Mouse (Mus musculus) CH12F3 (cell line): ENCODE data around the gene Olfr1224-ps1.
"Not testable (repeated sequence)": the region's sequence is repeated elsewhere in the genome, so short reads cannot be mapped to it uniquely, and the experiment has no call there.

ENCODE experiments used
- in situ Hi-C: fragments of 300-500 bp; cut with MboI; formaldehyde crosslinking; loops from 2 replicates; pipeline ENCODE4 v1.14.3; 2020; ENCODE audit warnings: low sequenced_read_pairs

The Olfr1224-ps1 gene

GRCm38 (mm10) chr2:89163991-89164390 lies at the start of gene Olfr1224-ps1:
Gene Olfr1224-ps1 (minus strand): TSS chr2:89164091.
- in situ Hi-C loops, result not testable (repeated sequence)

DNA sequence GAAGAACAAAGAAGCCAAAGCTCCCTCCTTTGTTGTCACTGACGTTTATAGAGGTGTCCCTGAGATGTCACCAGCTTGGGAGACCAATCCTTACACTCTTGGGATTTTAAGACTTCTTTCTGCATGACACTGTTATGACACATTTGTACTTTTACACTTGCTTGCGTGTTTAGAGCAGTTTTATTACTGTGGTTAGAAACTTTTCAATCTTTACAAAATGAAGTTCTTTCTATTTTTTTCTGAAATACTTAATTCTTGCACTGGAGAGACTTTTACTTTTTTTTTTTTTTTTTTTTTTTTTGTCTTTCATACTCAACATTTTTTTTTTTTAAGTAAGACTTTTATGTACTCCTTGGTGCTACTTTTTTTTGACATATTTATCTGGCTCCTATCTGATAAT lies 36.1 kb upstream of the Olfr1224-ps1 start, which contains the start of gene Olfr1226:
Gene Olfr1226, minus strand, starts transcription at position 101 of the 400 bp plus-strand sequence.
- in situ Hi-C loops, result no loop called here

- in situ Hi-C loops, result no loop called here
These were observed 32.6 kb upstream of the Olfr1224-ps1 start for GRCm38 (mm10) chr2:89196325-89196982.

- in situ Hi-C loops, result no loop called here
These were observed 10.7 kb upstream of the Olfr1224-ps1 start, which contains the start of gene Olfr1225 for GRCm38 (mm10) chr2:89174569-89174968. Gene Olfr1225 (minus strand): TSS chr2:89174669.

DNA sequence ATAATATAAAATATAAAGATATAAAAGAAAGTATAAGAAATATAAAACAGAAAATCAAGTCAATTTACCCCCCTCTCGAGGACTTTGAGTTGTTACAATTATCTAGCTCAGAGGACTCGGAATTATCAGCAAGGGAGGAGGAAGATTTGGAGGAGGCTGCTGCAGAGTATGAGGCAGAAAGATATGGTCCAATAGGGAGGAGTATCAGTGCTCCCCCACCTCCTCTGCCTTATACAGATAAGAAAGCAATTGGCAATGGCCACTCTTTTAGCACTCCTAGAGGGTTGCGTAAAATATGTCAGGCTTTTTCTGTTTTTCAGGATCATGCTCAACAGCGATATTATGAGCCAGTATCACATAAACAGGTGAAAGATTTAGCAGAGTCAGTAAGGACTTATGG lies 820 bp upstream of the Olfr1224-ps1 start:
- in situ Hi-C loops, result not testable (repeated sequence)

GRCm38 (mm10) chr2:89151460-89151859 lies 12.4 kb downstream of the Olfr1224-ps1 start, which contains the start of gene Olfr1223:
Gene Olfr1223 (minus strand): TSS chr2:89151560.
- in situ Hi-C loops, result no loop called here

- in situ Hi-C loops, result no loop called here
These were observed 30.9 kb downstream of the Olfr1224-ps1 start, which contains the start of gene Olfr1222 for GRCm38 (mm10) chr2:89132954-89133353. Gene Olfr1222 (minus strand): TSS chr2:89133054.

DNA sequence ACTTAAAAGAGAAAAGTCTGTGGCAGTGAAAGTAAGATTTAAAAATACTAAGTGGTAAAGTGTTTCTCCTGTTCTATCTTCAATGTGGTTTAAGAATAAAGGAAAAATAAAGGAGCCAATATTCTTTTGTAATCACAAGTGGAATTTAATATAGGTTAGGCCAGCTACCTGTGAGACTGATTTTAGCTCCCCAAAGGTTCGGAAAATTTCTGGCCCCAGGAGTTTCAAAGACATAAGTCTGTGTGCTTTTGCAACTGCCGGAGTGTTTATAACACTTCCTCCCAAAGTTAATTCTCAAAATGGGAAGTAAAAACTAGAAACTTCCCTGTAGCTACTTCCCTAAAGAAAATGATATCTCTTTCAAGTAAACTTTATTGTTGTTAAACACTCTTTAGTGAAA lies 46.7 kb downstream of the Olfr1224-ps1 start, which contains the start of gene Olfr1221:
Gene Olfr1221, minus strand, starts transcription at position 101 of the 400 bp plus-strand sequence.
- in situ Hi-C loops, result no loop called here

- in situ Hi-C loops, result no loop called here
These were observed 57.2 kb downstream of the Olfr1224-ps1 start, which contains the start of gene Olfr1220 for GRCm38 (mm10) chr2:89106735-89107134. Gene Olfr1220 (minus strand): TSS chr2:89106835.

GRCm38 (mm10) chr2:89105651-89106050 lies 58.2 kb downstream of the Olfr1224-ps1 start:
- in situ Hi-C loops, result no loop called here
